Mouse (Mus musculus): ENCODE data around the gene Cdcp1. TPM values are rescaled to one million over a fixed set of nuclear protein-coding genes. Genes with fewer than 3 reads are reported as not detected.
A peak's percentile ranks its signal among the peaks of the same experiment; 100 is the strongest.

Cdcp1 gene
- polyA plus RNA-seq, 1 experiment: 17.9 TPM

- no peaks in the 10 kb centered on the region for H3K36me3 ChIP-seq (ENCODE audit: control insufficient read depth, insufficient read depth, low read length)
- peak; percentile 79 for DNase-seq
- TF ChIP-seq CTCF (conservative IDR thresholded peaks at IDR 0.05; ENCODE audit: insufficient read depth, insufficient read length, low read depth, low read length) (no peak), POLR2A (IDR thresholded peaks at IDR 0.05; ENCODE audit: low read depth, low read length) (no peak)
- WGBS: 72% methylated on average over 2 of the region's 2 CpGs
- H3K4me3 ChIP-seq (ENCODE audit: insufficient read depth, low read depth, low read length): no peak overlapping the region
- H3K4me1 ChIP-seq (ENCODE audit: control insufficient read depth, insufficient read depth, low read length): no peaks in the 10 kb centered on the region
- H3K27ac ChIP-seq (ENCODE audit: insufficient read depth, low read depth, low read length): no peak overlapping the region
- no peaks in the 10 kb centered on the region for H3K27me3 ChIP-seq (replicated peaks; ENCODE audit: control insufficient read depth, insufficient read depth, low read length)
Measured at GRCm38 (mm10) chr9:123153121-123153520, 62.7 kb downstream of the Cdcp1 start.

GRCm38 (mm10) chr9:123152026-123152425 is 63.8 kb downstream of the Cdcp1 start:
- Histone ChIP-seq H3K36me3 (ENCODE audit: control insufficient read depth, insufficient read depth, low read length) (no peaks in the 10 kb centered on the region), H3K27me3 (replicated peaks; ENCODE audit: control insufficient read depth, insufficient read depth, low read length) (no peaks in the 10 kb centered on the region), H3K4me3 (ENCODE audit: insufficient read depth, low read depth, low read length) (no peak overlapping the region), H3K27ac (ENCODE audit: insufficient read depth, low read depth, low read length) (no peak overlapping the region), H3K4me1 (ENCODE audit: control insufficient read depth, insufficient read depth, low read length) (no peaks in the 10 kb centered on the region)
- TF ChIP-seq CTCF (conservative IDR thresholded peaks at IDR 0.05; ENCODE audit: insufficient read depth, insufficient read length, low read depth, low read length) (no peak), POLR2A (IDR thresholded peaks at IDR 0.05; ENCODE audit: low read depth, low read length) (no peak)
- WGBS: 72% methylated on average over 3 of the region's 3 CpGs
- no peak for DNase-seq

GRCm38 (mm10) chr9:123151561-123151960 is 64.3 kb downstream of the Cdcp1 start:
- no peak for TF ChIP-seq POLR2A (IDR thresholded peaks at IDR 0.05; ENCODE audit: low read depth, low read length)
- TF ChIP-seq CTCF (conservative IDR thresholded peaks at IDR 0.05; ENCODE audit: insufficient read depth, insufficient read length, low read depth, low read length): no peak
- Histone ChIP-seq H3K27ac (ENCODE audit: insufficient read depth, low read depth, low read length) (no peak overlapping the region), H3K36me3 (ENCODE audit: control insufficient read depth, insufficient read depth, low read length) (no peaks in the 10 kb centered on the region), H3K4me3 (ENCODE audit: insufficient read depth, low read depth, low read length) (no peak overlapping the region), H3K4me1 (ENCODE audit: control insufficient read depth, insufficient read depth, low read length) (no peaks in the 10 kb centered on the region), H3K27me3 (replicated peaks; ENCODE audit: control insufficient read depth, insufficient read depth, low read length) (no peaks in the 10 kb centered on the region)
- DNase-seq: no peak
- 48% methylated on average over 1 of the region's 1 CpGs for WGBS

- TF ChIP-seq POLR2A (IDR thresholded peaks at IDR 0.05; ENCODE audit: low read depth, low read length): no peak
- TF ChIP-seq CTCF (conservative IDR thresholded peaks at IDR 0.05; ENCODE audit: insufficient read depth, insufficient read length, low read depth, low read length): no peak
- 77% methylated on average over 5 of the region's 5 CpGs for WGBS
- H3K4me3 ChIP-seq (ENCODE audit: insufficient read depth, low read depth, low read length): no peak within 1 kb of the TSS
- H3K36me3 ChIP-seq (ENCODE audit: control insufficient read depth, insufficient read depth, low read length): no peaks in the 10 kb centered on the region
- peak; percentile 84 for DNase-seq
- no peak within 1 kb of the TSS for H3K27ac ChIP-seq (ENCODE audit: insufficient read depth, low read depth, low read length)
- no peaks in the 10 kb centered on the region for H3K4me1 ChIP-seq (ENCODE audit: control insufficient read depth, insufficient read depth, low read length)
- H3K27me3 ChIP-seq (replicated peaks; ENCODE audit: control insufficient read depth, insufficient read depth, low read length): no peaks in the 10 kb centered on the region
Measured at GRCm38 (mm10) chr9:123150241-123151020, 65.4 kb downstream of the Cdcp1 start, which contains the start of gene Clec3b. Gene Clec3b (plus strand): TSS chr9:123150946.

- Histone ChIP-seq H3K4me3 (ENCODE audit: insufficient read depth, low read depth, low read length) (no peak overlapping the region), H3K4me1 (ENCODE audit: control insufficient read depth, insufficient read depth, low read length) (no peaks in the 10 kb centered on the region), H3K36me3 (ENCODE audit: control insufficient read depth, insufficient read depth, low read length) (no peaks in the 10 kb centered on the region), H3K27ac (ENCODE audit: insufficient read depth, low read depth, low read length) (no peak overlapping the region), H3K27me3 (replicated peaks; ENCODE audit: control insufficient read depth, insufficient read depth, low read length) (no peaks in the 10 kb centered on the region)
- peak; percentile 18 for DNase-seq
- TF ChIP-seq CTCF (conservative IDR thresholded peaks at IDR 0.05; ENCODE audit: insufficient read depth, insufficient read length, low read depth, low read length) (no peak), POLR2A (IDR thresholded peaks at IDR 0.05; ENCODE audit: low read depth, low read length) (no peak)
- 65% methylated on average over 5 of the region's 5 CpGs for WGBS
Measured at GRCm38 (mm10) chr9:123148430-123148829, 67.4 kb downstream of the Cdcp1 start.

- H3K4me3 ChIP-seq (ENCODE audit: insufficient read depth, low read depth, low read length): no peak overlapping the region
- no peak for TF ChIP-seq POLR2A (IDR thresholded peaks at IDR 0.05; ENCODE audit: low read depth, low read length)
- TF ChIP-seq CTCF (conservative IDR thresholded peaks at IDR 0.05; ENCODE audit: insufficient read depth, insufficient read length, low read depth, low read length): no peak
- peaks cover 4% of the 10 kb centered on the region; the same call in 1 of the 2 replicates for H3K4me1 ChIP-seq (ENCODE audit: control insufficient read depth, insufficient read depth, low read length)
- no peaks in the 10 kb centered on the region for H3K27me3 ChIP-seq (replicated peaks; ENCODE audit: control insufficient read depth, insufficient read depth, low read length)
- no peaks in the 10 kb centered on the region; the same call in 1 of the 2 replicates for H3K36me3 ChIP-seq (ENCODE audit: control insufficient read depth, insufficient read depth, low read length)
- 56% methylated on average over 4 of the region's 4 CpGs for WGBS
- peak; percentile 12 for DNase-seq
- peak overlapping the region; percentile 34; the same call in 1 of the 2 replicates for H3K27ac ChIP-seq (ENCODE audit: insufficient read depth, low read depth, low read length)
Measured at GRCm38 (mm10) chr9:123139887-123140614, 75.8 kb downstream of the Cdcp1 start.

Data from kidney, adult 2 months (tissue).